Mouse (Mus musculus): ENCODE results near the gene Hmx2. TPM values are rescaled to one million over a fixed set of nuclear protein-coding genes. Genes with fewer than 3 reads are reported as not detected.

The Hmx2 gene
- polyA plus RNA-seq, 1 experiment from 2014 or later, result 1.2 TPM

DNA sequence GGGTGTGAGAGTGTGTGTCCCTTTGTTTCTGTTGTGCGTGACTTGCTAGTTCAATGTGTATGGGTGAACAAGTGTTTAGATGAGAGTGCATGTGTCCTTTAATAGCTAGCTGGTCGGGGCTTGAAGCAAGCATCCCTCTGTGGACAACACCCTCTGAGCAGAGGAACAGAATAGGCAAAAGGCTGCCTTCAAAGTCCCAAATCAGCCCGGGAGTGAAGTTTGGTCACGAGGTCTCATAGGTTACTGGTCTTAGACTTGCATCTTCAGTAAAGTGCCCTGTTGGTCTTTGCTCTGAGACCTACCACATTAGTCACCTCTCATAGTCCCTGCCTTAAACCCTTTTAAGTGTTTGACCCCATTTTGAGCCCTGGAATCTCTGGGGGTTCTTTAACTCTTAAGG lies 2.9 kb downstream of the Hmx2 start:
- DNase-seq (ENCODE audit: low spot score), result peak; percentile 22
- H3K9me3 ChIP-seq, result no peaks in the 10 kb centered on the region
- peaks cover 100% of the 10 kb centered on the region for H3K27me3 ChIP-seq (ENCODE audit: insufficient read depth, poor library complexity, severe bottlenecking)
- H3K4me1 ChIP-seq (replicated peaks), result peaks cover 35% of the 10 kb centered on the region
- no peak overlapping the region for H3K4me3 ChIP-seq
- no peak overlapping the region for H3K27ac ChIP-seq
- under 1% methylated on average over 4 of the region's 4 CpGs for WGBS
- no peaks in the 10 kb centered on the region for H3K36me3 ChIP-seq

DNA sequence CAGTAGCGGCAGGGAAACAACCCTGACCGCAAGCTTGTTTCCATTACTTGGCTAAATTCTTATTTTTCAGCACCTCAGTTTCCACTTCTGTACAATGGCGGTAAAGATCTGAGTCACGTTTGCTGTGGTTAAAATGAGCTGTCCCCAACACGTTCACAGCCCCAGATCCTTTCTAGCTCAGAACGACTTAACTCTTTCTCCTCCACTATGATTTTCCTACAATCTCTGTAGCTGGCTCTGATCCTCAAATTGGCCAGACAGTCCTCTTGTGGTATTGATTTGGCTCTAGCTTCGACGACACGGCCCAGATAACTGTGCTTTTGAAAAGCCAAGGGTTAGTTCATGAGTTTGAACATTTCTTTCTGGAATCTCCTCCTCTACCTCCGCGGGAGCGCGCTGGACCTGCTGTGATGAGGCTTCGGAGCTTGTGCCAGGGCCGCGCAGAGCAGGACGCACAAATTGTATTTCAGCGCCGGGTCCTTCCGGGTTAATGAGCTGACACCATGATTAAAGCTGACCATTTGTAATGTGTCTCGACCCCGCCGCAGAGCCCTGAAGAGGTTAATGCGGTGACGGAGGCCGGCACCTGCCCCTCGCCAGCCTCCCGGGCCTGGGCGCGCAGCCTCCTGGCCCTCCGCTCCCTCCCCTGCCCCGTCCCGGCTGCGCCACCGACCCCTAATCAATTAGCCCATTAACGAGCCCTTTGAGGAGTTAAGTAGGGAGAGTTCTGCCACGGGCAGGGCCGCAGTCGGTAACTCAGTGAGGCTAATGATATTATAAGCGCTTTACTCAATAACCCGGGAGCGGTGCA lies 3.6 kb downstream of the Hmx2 start:
- Histone ChIP-seq H3K36me3 (no peaks in the 10 kb centered on the region), H3K4me3 (peak overlapping the region; percentile 18), H3K4me1 (replicated peaks) (peaks cover 41% of the 10 kb centered on the region), H3K27me3 (ENCODE audit: insufficient read depth, poor library complexity, severe bottlenecking) (peaks cover 100% of the 10 kb centered on the region), H3K9me3 (no peaks in the 10 kb centered on the region), H3K27ac (no peak overlapping the region)
- peak; percentile 74 for DNase-seq (ENCODE audit: low spot score)
- under 1% methylated on average over 42 of the region's 42 CpGs for WGBS

DNA sequence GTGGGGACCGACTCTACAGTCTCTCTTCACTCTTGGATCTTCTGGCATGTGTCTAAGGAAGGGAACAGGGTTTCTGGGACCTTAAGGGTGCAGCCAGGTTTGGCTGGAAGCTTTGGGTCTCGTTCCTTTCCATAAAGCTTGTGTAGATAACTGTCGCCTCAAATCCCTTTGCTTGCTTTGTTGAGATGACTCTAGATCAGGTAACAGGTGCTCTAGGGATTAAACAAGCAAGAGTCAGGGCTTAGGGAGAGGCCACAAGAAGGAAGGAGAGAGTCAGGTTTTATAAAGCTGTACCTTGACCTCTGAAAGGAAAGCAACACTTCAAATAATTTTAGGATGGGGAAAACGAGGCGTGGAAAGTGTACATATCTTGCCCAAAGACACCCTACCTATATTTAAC lies 4.2 kb downstream of the Hmx2 start:
- Histone ChIP-seq H3K27me3 (ENCODE audit: insufficient read depth, poor library complexity, severe bottlenecking) (peaks cover 100% of the 10 kb centered on the region), H3K4me1 (replicated peaks) (peaks cover 44% of the 10 kb centered on the region), H3K4me3 (peak overlapping the region; percentile 18), H3K9me3 (no peaks in the 10 kb centered on the region), H3K36me3 (no peaks in the 10 kb centered on the region), H3K27ac (no peak overlapping the region)
- DNase-seq (ENCODE audit: low spot score), result no peak
- WGBS, result 2% methylated on average over 5 of the region's 5 CpGs

GRCm38 (mm10) chr7:131553771-131554175 lies 5.2 kb downstream of the Hmx2 start:
- H3K4me1 ChIP-seq (replicated peaks), result peaks cover 44% of the 10 kb centered on the region
- no peaks in the 10 kb centered on the region for H3K36me3 ChIP-seq
- H3K4me3 ChIP-seq, result peak overlapping the region; percentile 55
- WGBS, result under 1% methylated on average over 39 of the region's 39 CpGs
- H3K27ac ChIP-seq, result peak overlapping the region; percentile 60; the same call in 1 of the 2 replicates
- H3K27me3 ChIP-seq (ENCODE audit: insufficient read depth, poor library complexity, severe bottlenecking), result peaks cover 100% of the 10 kb centered on the region
- H3K9me3 ChIP-seq, result no peaks in the 10 kb centered on the region
- DNase-seq (ENCODE audit: low spot score), result peak; percentile 76

- Histone ChIP-seq H3K27me3 (ENCODE audit: insufficient read depth, poor library complexity, severe bottlenecking) (peaks cover 100% of the 10 kb centered on the region), H3K9me3 (no peaks in the 10 kb centered on the region), H3K4me3 (peak overlapping the region; percentile 55), H3K4me1 (replicated peaks) (peaks cover 44% of the 10 kb centered on the region), H3K36me3 (no peaks in the 10 kb centered on the region), H3K27ac (peak overlapping the region; percentile 60; the same call in 1 of the 2 replicates)
- peak; percentile 64 for DNase-seq (ENCODE audit: low spot score)
- under 1% methylated on average over 45 of the region's 45 CpGs for WGBS
Measured at GRCm38 (mm10) chr7:131554341-131555180, 6.0 kb downstream of the Hmx2 start.

DNA sequence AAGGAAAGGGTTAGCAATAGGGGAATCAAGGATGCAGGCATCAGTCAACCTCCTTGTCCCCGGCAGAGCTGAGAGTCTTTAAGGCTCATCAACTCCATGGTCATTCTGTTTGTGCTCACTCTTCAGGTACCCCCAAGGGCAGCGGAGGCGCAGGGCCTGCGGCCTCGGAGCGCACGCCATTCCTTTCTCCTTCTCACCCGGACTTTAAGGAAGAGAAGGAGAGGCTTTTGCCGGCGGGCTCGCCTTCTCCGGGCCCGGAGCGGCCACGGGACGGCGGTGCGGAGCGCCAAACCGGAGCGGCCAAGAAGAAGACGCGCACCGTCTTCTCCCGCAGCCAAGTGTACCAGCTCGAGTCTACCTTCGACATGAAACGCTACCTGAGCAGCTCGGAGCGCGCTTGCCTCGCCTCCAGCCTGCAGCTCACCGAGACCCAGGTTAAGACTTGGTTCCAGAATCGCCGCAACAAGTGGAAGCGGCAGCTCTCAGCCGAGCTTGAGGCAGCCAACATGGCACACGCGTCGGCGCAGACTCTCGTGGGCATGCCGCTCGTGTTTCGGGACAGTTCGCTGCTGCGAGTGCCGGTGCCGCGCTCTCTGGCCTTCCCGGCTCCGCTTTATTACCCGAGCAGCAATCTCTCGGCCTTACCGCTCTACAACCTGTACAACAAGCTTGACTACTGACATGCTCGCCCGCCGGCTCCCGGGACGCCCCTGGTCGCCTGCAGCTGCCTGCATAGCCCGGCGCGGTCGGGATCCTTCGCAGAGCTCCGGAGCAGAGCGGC lies 6.9 kb downstream of the Hmx2 start:
- Histone ChIP-seq H3K4me1 (replicated peaks) (peaks cover 47% of the 10 kb centered on the region), H3K36me3 (no peaks in the 10 kb centered on the region), H3K27me3 (ENCODE audit: insufficient read depth, poor library complexity, severe bottlenecking) (peaks cover 91% of the 10 kb centered on the region), H3K27ac (peak overlapping the region; percentile 59; the same call in 1 of the 2 replicates), H3K4me3 (peak overlapping the region; percentile 55), H3K9me3 (no peaks in the 10 kb centered on the region)
- under 1% methylated on average over 68 of the region's 68 CpGs for WGBS
- peak; percentile 65 for DNase-seq (ENCODE audit: low spot score)

DNA sequence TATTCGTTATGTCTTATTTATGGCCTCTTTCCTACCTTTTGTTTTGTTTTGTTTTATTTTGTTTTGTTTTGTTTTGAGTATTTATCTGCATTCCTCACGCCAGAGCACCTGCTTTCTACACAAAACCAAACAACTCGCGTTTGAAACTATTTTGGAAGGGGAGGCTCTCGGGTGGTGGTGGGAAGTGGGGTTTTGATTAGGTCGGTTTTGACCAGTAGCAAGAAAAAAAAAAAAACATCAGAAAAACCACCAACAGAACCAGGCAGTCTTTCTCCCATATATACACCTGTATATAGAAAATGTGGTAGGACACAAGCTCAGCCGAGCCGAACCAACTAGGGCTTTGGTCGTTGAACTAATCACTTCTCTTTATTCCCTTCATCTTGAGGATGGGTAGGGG lies 7.5 kb downstream of the Hmx2 start:
- peak overlapping the region; percentile 55; the same call in 1 of the 2 replicates for H3K4me3 ChIP-seq

DNA sequence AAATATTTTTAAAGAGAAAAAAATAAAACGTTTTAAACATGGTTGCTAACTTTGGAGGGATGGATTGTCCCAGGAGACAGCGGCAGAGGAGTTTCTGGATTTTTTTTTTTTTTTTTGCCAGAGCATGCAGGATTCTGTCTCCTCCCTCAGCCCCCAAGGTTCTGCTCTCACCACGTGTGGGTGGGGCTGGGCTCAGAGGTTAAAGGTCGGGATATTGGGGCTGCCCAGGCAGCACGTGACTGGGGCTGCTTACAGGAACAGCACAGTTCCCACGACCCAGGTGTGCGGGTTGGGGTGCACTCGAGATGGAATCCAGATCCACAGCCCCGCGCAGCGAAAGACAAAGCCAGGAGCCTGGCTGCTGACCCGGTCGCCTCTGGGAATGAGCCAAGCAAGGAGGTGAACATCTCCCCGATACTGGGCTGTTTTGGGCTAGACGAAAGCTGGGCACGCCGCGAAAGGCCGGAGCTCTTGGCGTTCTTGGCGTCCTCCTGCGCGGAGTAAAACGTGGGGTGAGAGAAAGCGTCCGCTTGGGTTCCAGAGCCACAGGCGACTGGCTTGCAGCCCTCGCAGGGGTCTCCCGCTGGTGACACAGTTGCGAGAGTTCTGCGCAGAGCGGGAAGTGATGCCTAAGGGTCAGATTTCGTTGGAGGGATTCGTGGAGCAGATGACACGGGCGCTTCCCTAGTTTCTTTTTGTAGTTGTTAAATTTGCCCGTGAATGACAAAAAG lies 8.1 kb downstream of the Hmx2 start:
- Histone ChIP-seq H3K9me3 (no peaks in the 10 kb centered on the region), H3K4me3 (peak overlapping the region; percentile 36), H3K27ac (0 out of 2 replicates have a peak overlapping the region, but pooled peaks have one; percentile 56), H3K4me1 (replicated peaks) (peaks cover 56% of the 10 kb centered on the region), H3K27me3 (ENCODE audit: insufficient read depth, poor library complexity, severe bottlenecking) (peaks cover 79% of the 10 kb centered on the region), H3K36me3 (peaks cover under 1% of the 10 kb centered on the region; the same call in 1 of the 2 replicates)
- DNase-seq (ENCODE audit: low spot score), result peak; percentile 66
- under 1% methylated on average over 37 of the region's 37 CpGs for WGBS

More for the DNA sequence above, 7.5 kb downstream of the Hmx2 start:
- Histone ChIP-seq H3K27me3 (ENCODE audit: insufficient read depth, poor library complexity, severe bottlenecking) (peaks cover 85% of the 10 kb centered on the region), H3K27ac (no peak overlapping the region), H3K9me3 (no peaks in the 10 kb centered on the region), H3K36me3 (no peaks in the 10 kb centered on the region), H3K4me1 (replicated peaks) (peaks cover 51% of the 10 kb centered on the region)
- DNase-seq (ENCODE audit: low spot score), result no peak
- WGBS, result under 1% methylated on average over 9 of the region's 9 CpGs

GRCm38 (mm10) chr7:131557751-131558150 lies 9.2 kb downstream of the Hmx2 start:
- Histone ChIP-seq H3K4me3 (no peak overlapping the region), H3K27me3 (ENCODE audit: insufficient read depth, poor library complexity, severe bottlenecking) (peaks cover 69% of the 10 kb centered on the region), H3K27ac (no peak overlapping the region), H3K4me1 (replicated peaks) (peaks cover 60% of the 10 kb centered on the region), H3K36me3 (peaks cover 11% of the 10 kb centered on the region), H3K9me3 (no peaks in the 10 kb centered on the region)
- WGBS, result 36% methylated on average over 2 of the region's 2 CpGs
- no peak for DNase-seq (ENCODE audit: low spot score)

GRCm38 (mm10) chr7:131559986-131560696 lies 11.6 kb downstream of the Hmx2 start, which contains the start of gene Bub3:
Bub3 (plus strand) TSS chr7:131560222.
- DNase-seq (ENCODE audit: low spot score), result peak; percentile 94
- H3K4me1 ChIP-seq (replicated peaks), result peaks cover 48% of the 10 kb centered on the region
- H3K36me3 ChIP-seq, result peaks cover 34% of the 10 kb centered on the region
- H3K4me3 ChIP-seq, result peak within 1 kb of the TSS; percentile 71
- peaks cover 45% of the 10 kb centered on the region for H3K27me3 ChIP-seq (ENCODE audit: insufficient read depth, poor library complexity, severe bottlenecking)
- peak within 1 kb of the TSS; percentile 98 for H3K27ac ChIP-seq
- under 1% methylated on average over 48 of the region's 51 CpGs for WGBS
- no peaks in the 10 kb centered on the region for H3K9me3 ChIP-seq

- peaks cover 38% of the 10 kb centered on the region for H3K36me3 ChIP-seq
- no peaks in the 10 kb centered on the region for H3K9me3 ChIP-seq
- H3K27me3 ChIP-seq (ENCODE audit: insufficient read depth, poor library complexity, severe bottlenecking), result peaks cover 40% of the 10 kb centered on the region
- peak overlapping the region; percentile 98 for H3K27ac ChIP-seq
- DNase-seq (ENCODE audit: low spot score), result no peak
- peak overlapping the region; percentile 71 for H3K4me3 ChIP-seq
- H3K4me1 ChIP-seq (replicated peaks), result peaks cover 43% of the 10 kb centered on the region
- WGBS, result 1% methylated on average over 14 of the region's 14 CpGs
Measured at GRCm38 (mm10) chr7:131560697-131561042, 12.1 kb downstream of the Hmx2 start.
